ENCODE assay signal across 10 mouse cellular contexts in the genomic region with DNA sequence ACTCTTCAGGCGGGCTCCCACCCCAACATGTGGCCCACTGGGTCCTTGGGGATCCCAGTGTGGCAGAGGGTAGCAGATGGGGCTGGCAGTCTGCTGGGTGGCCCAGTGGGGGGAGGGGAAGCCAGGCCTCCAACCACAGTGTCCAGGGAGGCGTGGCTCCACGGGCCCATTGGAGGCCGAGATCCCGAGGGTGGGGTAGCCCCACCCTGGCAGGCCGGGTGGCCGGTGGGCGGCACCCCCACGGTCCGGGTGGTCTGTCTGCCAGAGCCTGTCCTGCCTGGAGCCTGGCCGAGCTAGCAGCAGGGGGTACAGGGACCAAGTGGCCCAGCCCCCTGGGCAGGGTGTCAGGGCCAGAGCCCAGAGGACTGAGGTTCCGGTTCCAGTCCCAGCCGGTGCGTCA. TPM values are rescaled to one million over a fixed set of nuclear protein-coding genes. Genes with fewer than 3 reads are reported as not detected.
DNase-seq lines count a peak whose midpoint lies in the region; ATAC-seq and TF ChIP-seq lines count a peak whose summit lies in the region.
"Had no signal": no experiment of that assay in that cellular context is flagged by ENCODE, and none has a peak within 500 bp of the region (broad histone marks: within the 10 kb centered on the region; RNA-seq: fewer than 3 reads in every experiment).

No protein-coding gene starts in this region.

- WGBS in kidney, embryonic 14.5 days: 65% methylated on average over 14 of the region's 14 CpGs

- peak overlapping the region; percentile 22; the same call in 1 of the 2 replicates for H3K4me3 ChIP-seq in kidney, embryonic 14.5 days (ENCODE audit: low read length)
- H3K4me3 ChIP-seq in embryonic fibroblast, embryonic 13.5 days (ENCODE audit: insufficient read depth, low read length): no peak overlapping the region
- peak overlapping the region; percentile 86 for H3K4me3 ChIP-seq in myocyte

- H3K27me3 ChIP-seq in kidney, embryonic 14.5 days (ENCODE audit: control insufficient read depth, insufficient read depth, low read length): no peaks in the 10 kb centered on the region
- H3K27me3 ChIP-seq in myocyte (ENCODE audit: control insufficient read depth, insufficient read depth, insufficient read length): no peaks in the 10 kb centered on the region

- peaks cover 84% of the 10 kb centered on the region for H3K79me2 ChIP-seq in myocyte (ENCODE audit: control insufficient read depth, insufficient read depth)

- peak overlapping the region; percentile 34; the same call in 1 of the 2 replicates for H3K9ac ChIP-seq in kidney, embryonic 14.5 days (ENCODE audit: low read depth, low read length)
- H3K9ac ChIP-seq: forebrain, postnatal 0 days had no signal

- intact Hi-C loops in heart, postnatal 25 days (cut with DNase I): loop anchor here (5.0 kb wide), 1 partner anchor 32 kb away; the partner anchor contains the start of gene Tnni2

- H3ac ChIP-seq in myocyte (ENCODE audit: control insufficient read depth, insufficient read length): peak overlapping the region; percentile 13

- no peak for ATAC-seq in kidney, embryonic 14.5 days (ENCODE audit: low FRiP score, low TSS enrichment)
- ATAC-seq: forebrain, postnatal 0 days had no signal

- TF ChIP-seq CTCF in embryonic fibroblast, embryonic 13.5 days (IDR thresholded peaks at IDR 0.05; ENCODE audit: borderline replicate concordance, insufficient read depth, low read length): no peak

- TF ChIP-seq POLR2A in embryonic fibroblast, embryonic 13.5 days (IDR thresholded peaks at IDR 0.05; ENCODE audit: low read depth, low read length): no peak
- peak; percentile 74 for TF ChIP-seq POLR2A in myocyte (IDR thresholded peaks at IDR 0.05; ENCODE audit: insufficient read length, low read depth)

- DNase-seq in kidney, adult 11 months: no peak
- peak; percentile 74 for DNase-seq in heart, postnatal 25 days (ENCODE audit: low spot score)
- no peak for DNase-seq in layer of hippocampus, adult 8-10 months (ENCODE audit: low spot score in 2 of 2)
- DNase-seq in adrenal gland, postnatal 4 days (ENCODE audit: low spot score in 2 of 2): no peak
- no peak for DNase-seq in frontal cortex, postnatal 10 days (ENCODE audit: low spot score in 2 of 2)
- DNase-seq: forebrain, postnatal 0 days had no signal

- peaks cover 71% of the 10 kb centered on the region for H3K4me1 ChIP-seq in kidney, embryonic 14.5 days (ENCODE audit: control insufficient read depth, insufficient read depth, low read length)
- peaks cover 19% of the 10 kb centered on the region for H3K4me1 ChIP-seq in embryonic fibroblast, embryonic 13.5 days (ENCODE audit: control insufficient read depth, insufficient read depth, low read length)

- H3K36me3 ChIP-seq in kidney, embryonic 14.5 days (ENCODE audit: control insufficient read depth, insufficient read depth, low read length): no peaks in the 10 kb centered on the region; the same call in 1 of the 2 replicates
- no peaks in the 10 kb centered on the region for H3K36me3 ChIP-seq in myocyte (ENCODE audit: control insufficient read depth, insufficient read depth)

- peak overlapping the region; percentile 56 for H3K4me2 ChIP-seq in kidney, embryonic 14.5 days (replicated peaks; ENCODE audit: low read depth, low read length)
- H3K4me2 ChIP-seq in myocyte (ENCODE audit: low read depth): peak overlapping the region; percentile 94

- H3K9me3 ChIP-seq in kidney, embryonic 14.5 days (ENCODE audit: control insufficient read depth, low read length): no peaks in the 10 kb centered on the region

- H3K27ac ChIP-seq in kidney, embryonic 14.5 days (ENCODE audit: low read depth, low read length): peak overlapping the region; percentile 56; the same call in 1 of the 2 replicates
- peak overlapping the region; percentile 55 for H3K27ac ChIP-seq in embryonic fibroblast, embryonic 13.5 days (ENCODE audit: insufficient read depth, low read length)

TF ChIP-seq in myocyte, 11 proteins besides CTCF, POLR2A, EP300 and RAD21:
- TF ChIP-seq CEBPB (IDR thresholded peaks at IDR 0.05; ENCODE audit: insufficient read depth, poor library complexity, severe bottlenecking) (no peak), MAX (IDR thresholded peaks at IDR 0.05; ENCODE audit: low read depth) (no peak), USF1 (IDR thresholded peaks at IDR 0.05; ENCODE audit: low read depth) (no peak), TCF12 (IDR thresholded peaks at IDR 0.05; ENCODE audit: insufficient read depth, poor library complexity, severe bottlenecking) (no peak), SRF (IDR thresholded peaks at IDR 0.05; ENCODE audit: control insufficient read depth, insufficient read length, low read depth) (no peak), TCF3 (IDR thresholded peaks at IDR 0.05; ENCODE audit: insufficient read length, low read depth) (no peak), POLR2AphosphoS2 (IDR thresholded peaks at IDR 0.05; ENCODE audit: insufficient read length, low read depth) (peak; percentile 78), REST (IDR thresholded peaks at IDR 0.05; ENCODE audit: insufficient read depth, insufficient read length) (no peak), E2F4 (IDR thresholded peaks at IDR 0.05; ENCODE audit: insufficient read depth) (no peak), MYOD1 (IDR thresholded peaks at IDR 0.05; ENCODE audit: control insufficient read depth in 1 of 3, insufficient read length in 2 of 3, low read depth in 2 of 3) (peak in 2 of 3 experiments; percentile 59 to 61), MYOG (IDR thresholded peaks at IDR 0.05; ENCODE audit: control insufficient read depth in 1 of 3, insufficient read depth in 1 of 3, insufficient read length in 2 of 3, low read depth in 2 of 3) (peak in 2 of 3 experiments; percentile 45 to 74)

RNA-seq across cellular contexts. Expression of gene Lsp1, which starts 14.2 kb away (rescaled TPM):
- polyA plus RNA-seq in kidney, embryonic 14.5 days (2014; fragmentation: Nextera tagmentation; extraction: Ambion mirVana): 92.8 and 124 TPM in 2 replicates
- polyA plus RNA-seq in embryonic fibroblast, embryonic 13.5 days (2011; ENCODE audit: insufficient read length, low read depth, missing spikeins): 114 and 159 TPM in 2 replicates
- 10 to 100 TPM; 43.7 to 48.1 TPM for total RNA-seq in heart, postnatal 25 days (2021)
- 298 TPM for polyA plus RNA-seq in myocyte (2012; fragmentation: generic; extraction: Trizol)
- 10 to 100 TPM in 2 of 4 experiments, 1 to 10 TPM in 2; 2.2 to 18.3 (median 8.4) TPM for total RNA-seq in layer of hippocampus, adult 8-10 months (2022)
- total RNA-seq in adrenal gland, postnatal 4 days (2021): 10 to 100 TPM; 25.1 to 43.0 TPM

RNA-seq across cellular contexts. Expression of gene Tnnt3, which starts 23.8 kb away (rescaled TPM):
- 3.2 and 3.5 TPM in 2 replicates for polyA plus RNA-seq in kidney, embryonic 14.5 days (2014; fragmentation: Nextera tagmentation; extraction: Ambion mirVana)
- 1.4 TPM in 2 replicates for polyA plus RNA-seq in embryonic fibroblast, embryonic 13.5 days (2011; ENCODE audit: insufficient read length, low read depth, missing spikeins)
- 1 to 10 TPM in 1 of 2 experiments, not detected in 1; 2.0 TPM for total RNA-seq in heart, postnatal 25 days (2021)
- polyA plus RNA-seq in myocyte (2012; fragmentation: generic; extraction: Trizol): 2,107 TPM
- 1 to 10 TPM in 2 of 4 experiments, not detected in 2; 1.2 to 3.8 TPM for total RNA-seq in layer of hippocampus, adult 8-10 months (2022)
- 100 to 1,000 TPM; 118 to 299 TPM for total RNA-seq in adrenal gland, postnatal 4 days (2021)
- total RNA-seq: left cerebral cortex, postnatal 10 days had no signal

RNA-seq across cellular contexts. Expression of gene Tnni2, which starts 33.2 kb away (rescaled TPM):
- 3.1 and 3.7 TPM in 2 replicates for polyA plus RNA-seq in kidney, embryonic 14.5 days (2014; fragmentation: Nextera tagmentation; extraction: Ambion mirVana)
- polyA plus RNA-seq in embryonic fibroblast, embryonic 13.5 days (2011; ENCODE audit: insufficient read length, low read depth, missing spikeins): 1.1 TPM in 1 of 2 replicates, not detected in the other
- total RNA-seq in heart, postnatal 25 days (2021): 1 to 10 TPM; 4.4 to 7.1 TPM
- 3,238 TPM for polyA plus RNA-seq in myocyte (2012; fragmentation: generic; extraction: Trizol)
- total RNA-seq in layer of hippocampus, adult 8-10 months (2022): 1 to 10 TPM; 1.2 to 4.9 (median 2.7) TPM
- 100 to 1,000 TPM in 1 of 2 experiments, 10 to 100 TPM in 1; 79.5 to 219 TPM for total RNA-seq in adrenal gland, postnatal 4 days (2021)

RNA-seq across cellular contexts. Expression of gene Syt8, which starts 40.1 kb away (rescaled TPM):
- not detected in 2 replicates for polyA plus RNA-seq in kidney, embryonic 14.5 days (2014; fragmentation: Nextera tagmentation; extraction: Ambion mirVana)
- 1.3 and 2.4 TPM in 2 replicates for polyA plus RNA-seq in embryonic fibroblast, embryonic 13.5 days (2011; ENCODE audit: insufficient read length, low read depth, missing spikeins)
- total RNA-seq in heart, postnatal 25 days (2021): not detected
- 14.5 TPM for polyA plus RNA-seq in myocyte (2012; fragmentation: generic; extraction: Trizol)
- total RNA-seq in layer of hippocampus, adult 8-10 months (2022): 1 to 10 TPM in 2 of 4 experiments, under 1 TPM in 1, not detected in 1; 0.29 to 2.3 (median 1.9) TPM
- total RNA-seq in adrenal gland, postnatal 4 days (2021): not detected
- total RNA-seq: forebrain, postnatal 0 days; left cerebral cortex, postnatal 10 days had no signal
- polyA plus RNA-seq: forebrain, postnatal 0 days had no signal

RNA-seq across cellular contexts. Expression of gene Mrpl23, which starts 57.7 kb away (rescaled TPM):
- 30.3 and 33.4 TPM in 2 replicates for polyA plus RNA-seq in kidney, embryonic 14.5 days (2014; fragmentation: Nextera tagmentation; extraction: Ambion mirVana)
- polyA plus RNA-seq in embryonic fibroblast, embryonic 13.5 days (2011; ENCODE audit: insufficient read length, low read depth, missing spikeins): 8.2 and 10.6 TPM in 2 replicates
- total RNA-seq in heart, postnatal 25 days (2021): 10 to 100 TPM; 16.1 to 39.0 TPM
- 73.3 TPM for polyA plus RNA-seq in myocyte (2012; fragmentation: generic; extraction: Trizol)
- 1 to 10 TPM; 4.8 to 6.8 (median 5.7) TPM for total RNA-seq in layer of hippocampus, adult 8-10 months (2022)
- total RNA-seq in adrenal gland, postnatal 4 days (2021): 1 to 10 TPM; 8.2 to 9.5 TPM

Comparison
In these comparisons a context has a peak if more than half of its experiments do, and no peak if none do; other contexts are left out.
1. RNA of gene Tnnt3, which starts 23.8 kb away (total RNA-seq): 118 to 299 TPM in adrenal gland, postnatal 4 days; 2.0 TPM in heart, postnatal 25 days and 1.2 to 3.8 TPM in layer of hippocampus, adult 8-10 months; every median in the first group is over 10 times any median in the second.
2. RNA of gene Tnni2, which starts 33.2 kb away (total RNA-seq): 79.5 to 219 TPM in adrenal gland, postnatal 4 days; 4.4 to 7.1 TPM in heart, postnatal 25 days and 1.2 to 4.9 TPM in layer of hippocampus, adult 8-10 months; every median in the first group is over 4 times any median in the second.